Mouse (Mus musculus) cerebellum, adult 2 months (tissue): ENCODE results near the gene Tfdp1. TPM values are rescaled to one million over a fixed set of nuclear protein-coding genes. Genes with fewer than 3 reads are reported as not detected.
A peak's percentile ranks its signal among the peaks of the same experiment; 100 is the strongest.

Experiments
- DNase-seq, 2 experiments: peaks; one replicate each; pipeline ENCODE4 v3.0.0; 2021
- H3K27ac ChIP-seq: fragments of 200-500 bp; 2 replicates; pipeline ENCODE4 v1.5.1; 2012; ENCODE audit warnings: low read length, control low read depth, inconsistent platforms; ENCODE audit not compliant: insufficient read depth
- H3K27me3 ChIP-seq: fragments of 200-500 bp; 2 replicates; pipeline ENCODE4 v1.6.1; 2012; ENCODE audit warnings: inconsistent platforms, mild to moderate bottlenecking, low read length, moderate library complexity; ENCODE audit not compliant: control insufficient read depth, insufficient read depth
- H3K4me1 ChIP-seq: fragments of 200-500 bp; 2 replicates; pipeline ENCODE4 v1.6.1; 2011; ENCODE audit warnings: low read length; ENCODE audit not compliant: control insufficient read depth, insufficient read depth
- H3K4me3 ChIP-seq: fragments of 200-500 bp; replicated peaks from 2 replicates; pipeline ENCODE3; 2011; ENCODE audit warnings: mild to moderate bottlenecking, low read depth, low read length, control low read depth; ENCODE audit not compliant: insufficient read depth
- CTCF ChIP-seq: fragments of 200-500 bp; IDR thresholded peaks from 2 replicates; pipeline ENCODE4 v1.5.1; 2011; ENCODE audit warnings: low read depth, mild to moderate bottlenecking, control low read depth, low read length, moderate library complexity, borderline replicate concordance; ENCODE audit not compliant: insufficient read depth
- POLR2A ChIP-seq: fragments of 200-500 bp; IDR thresholded peaks from 2 replicates; pipeline ENCODE4 v1.6.1; 2011; ENCODE audit warnings: low read length, control low read depth, borderline replicate concordance; ENCODE audit not compliant: insufficient read depth
- WGBS: fragments of 180-500 bp; shearing (Covaris S2); methylation state at CpG from one replicate; pipeline ENCODE4 v1.1.7; 2018; 5-methylcytosine and 5-hydroxymethylcytosine counted together
- polyA plus RNA-seq: library from polyadenylated mRNA; depleted of rRNA; stranded (reverse); fragments of >200 nt; gene quantifications from 2 replicates; pipeline ENCODE4 v1.2.3, GENCODE M21; 2012; rRNA removed

The Tfdp1 gene
- 72.1 and 74.7 TPM in 2 replicates for polyA plus RNA-seq

DNA sequence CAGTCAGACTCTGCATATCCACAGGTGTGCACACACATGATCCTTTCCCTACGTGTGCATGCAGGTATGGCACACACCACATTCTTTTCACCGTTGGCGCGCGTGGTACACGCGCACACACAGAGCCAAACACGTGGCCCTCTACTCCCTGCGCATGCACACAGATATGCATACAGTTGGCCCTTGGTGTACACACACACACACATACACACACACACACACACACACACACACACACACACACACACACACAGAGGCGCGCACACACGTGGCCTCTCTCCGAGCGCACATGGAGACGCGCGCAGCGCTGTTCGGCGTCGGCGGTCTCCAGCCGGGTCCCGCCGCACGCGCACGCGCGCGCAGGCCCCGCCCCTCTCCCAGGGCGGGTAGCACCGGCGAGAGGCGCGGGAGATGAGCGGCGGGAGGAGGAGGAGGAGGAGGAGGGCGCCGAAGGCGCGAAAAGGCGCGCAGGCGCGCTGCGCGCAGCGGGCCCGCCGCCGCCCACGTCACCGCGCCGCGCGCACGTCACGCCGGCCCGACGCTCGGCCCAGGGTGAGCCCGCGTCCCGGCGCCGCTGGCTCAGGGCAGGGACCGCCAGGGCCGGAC lies at the start of gene Tfdp1:
Tfdp1 (plus strand) TSS at position 497 of the 606 bp plus-strand sequence.
- Histone ChIP-seq H3K27ac (0 out of 2 replicates have a peak within 1 kb of the TSS, but pooled peaks have one; percentile 24), H3K27me3 (no peaks in the 10 kb centered on the region), H3K4me3 (peak within 1 kb of the TSS; percentile 74), H3K4me1 (peaks cover 12% of the 10 kb centered on the region)
- peak; percentile 84 to 88 for DNase-seq
- TF ChIP-seq CTCF (no peak), POLR2A (peak; percentile 31; the same call in 1 of the 2 replicates)
- under 1% methylated on average over 68 of the region's 72 CpGs for WGBS

DNA sequence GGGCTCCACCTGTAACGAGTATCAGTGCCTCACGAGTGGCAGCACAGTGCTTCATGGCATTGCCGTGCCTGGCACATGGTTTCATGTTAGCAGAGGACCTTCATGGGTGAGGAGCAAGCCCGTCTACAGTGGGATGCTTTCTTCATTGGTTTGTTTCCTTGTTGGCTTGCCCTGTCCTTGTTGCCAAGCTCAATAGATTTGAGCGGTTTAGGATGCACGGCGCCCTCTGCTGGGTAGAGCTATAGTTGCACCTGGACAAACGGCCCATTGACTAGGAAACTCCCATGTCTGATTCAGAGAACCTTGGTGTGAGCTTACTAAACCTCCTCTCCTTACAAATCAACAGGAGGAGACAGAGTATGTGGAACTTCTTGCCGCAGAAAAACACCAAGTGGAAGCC lies 46.2 kb upstream of the Tfdp1 start:
- 27% methylated on average over 9 of the region's 9 CpGs for WGBS
- DNase-seq: peak; percentile 65 to 79
- H3K27ac ChIP-seq: no peak overlapping the region
- H3K4me3 ChIP-seq: no peak overlapping the region
- no peaks in the 10 kb centered on the region for H3K4me1 ChIP-seq
- H3K27me3 ChIP-seq: no peaks in the 10 kb centered on the region
- peak; percentile 78 for TF ChIP-seq CTCF
- TF ChIP-seq POLR2A: no peak

DNA sequence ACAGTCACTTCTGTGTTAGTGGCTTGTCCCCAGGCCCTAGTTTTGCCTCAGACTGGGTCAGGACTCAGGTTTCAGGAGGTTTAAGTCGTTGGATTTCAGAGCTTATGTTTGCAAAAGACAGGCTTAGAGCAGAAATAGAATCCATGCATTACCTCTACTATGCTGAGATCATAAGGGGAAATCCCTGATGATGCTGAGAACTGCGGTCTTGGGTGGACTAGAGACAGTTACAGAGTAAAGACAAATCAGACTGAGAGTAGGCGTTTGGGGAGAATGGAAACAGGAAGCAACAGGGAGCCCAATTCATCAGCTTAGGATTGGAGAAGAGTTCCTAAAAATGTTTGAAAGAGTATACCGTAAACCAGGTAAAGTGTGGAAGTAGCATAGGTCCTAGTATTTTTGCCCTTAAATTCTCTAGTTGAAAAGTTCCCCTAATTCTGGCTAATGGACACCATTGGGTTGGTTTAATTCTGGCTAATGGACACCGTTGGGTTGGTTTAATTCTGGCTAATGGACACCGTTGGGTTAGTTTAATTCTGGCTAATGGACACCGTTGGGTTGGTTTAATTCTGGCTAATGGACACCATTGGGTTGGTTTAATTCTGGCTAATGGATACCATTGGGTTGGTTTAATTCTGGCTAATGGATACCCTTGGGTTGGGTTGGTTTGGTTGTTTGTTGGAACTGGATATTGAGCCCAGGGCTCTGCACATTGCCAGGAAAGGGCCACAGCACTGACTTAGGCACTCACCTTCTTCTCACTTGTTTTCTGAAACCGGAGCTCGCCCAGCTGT lies 44.7 kb upstream of the Tfdp1 start:
- WGBS: 96% methylated on average over 9 of the region's 9 CpGs

DNA sequence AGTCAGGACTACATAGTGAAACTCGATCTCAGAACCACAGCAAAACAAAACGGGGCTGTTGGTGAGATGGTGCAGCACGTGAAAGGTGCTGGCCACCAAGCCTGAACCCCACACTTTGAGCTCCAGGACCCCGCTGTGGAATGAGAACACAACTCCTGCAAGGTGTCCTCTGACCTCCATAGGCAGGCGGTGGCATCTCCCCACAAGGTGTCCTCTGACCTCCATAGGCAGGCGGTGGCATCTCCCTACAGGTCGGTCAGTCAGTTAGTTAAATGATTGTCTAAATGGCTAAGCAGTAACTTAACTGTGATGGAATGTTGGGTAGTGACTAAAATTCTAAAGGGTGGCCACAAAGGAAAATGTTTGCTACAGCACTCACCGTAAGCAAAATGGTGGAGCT lies 39.0 kb upstream of the Tfdp1 start:
- WGBS: 98% methylated on average over 8 of the region's 8 CpGs
- H3K27me3 ChIP-seq: no peaks in the 10 kb centered on the region
- no peak overlapping the region for H3K27ac ChIP-seq
- TF ChIP-seq CTCF (no peak), POLR2A (no peak)
- H3K4me1 ChIP-seq: no peaks in the 10 kb centered on the region
- H3K4me3 ChIP-seq: no peak overlapping the region
- no peak for DNase-seq

More for the DNA sequence above, 44.7 kb upstream of the Tfdp1 start:
- Histone ChIP-seq H3K4me1 (no peaks in the 10 kb centered on the region), H3K4me3 (no peak overlapping the region), H3K27ac (no peak overlapping the region), H3K27me3 (no peaks in the 10 kb centered on the region)
- no peak for DNase-seq
- TF ChIP-seq POLR2A (no peak), CTCF (no peak)

DNA sequence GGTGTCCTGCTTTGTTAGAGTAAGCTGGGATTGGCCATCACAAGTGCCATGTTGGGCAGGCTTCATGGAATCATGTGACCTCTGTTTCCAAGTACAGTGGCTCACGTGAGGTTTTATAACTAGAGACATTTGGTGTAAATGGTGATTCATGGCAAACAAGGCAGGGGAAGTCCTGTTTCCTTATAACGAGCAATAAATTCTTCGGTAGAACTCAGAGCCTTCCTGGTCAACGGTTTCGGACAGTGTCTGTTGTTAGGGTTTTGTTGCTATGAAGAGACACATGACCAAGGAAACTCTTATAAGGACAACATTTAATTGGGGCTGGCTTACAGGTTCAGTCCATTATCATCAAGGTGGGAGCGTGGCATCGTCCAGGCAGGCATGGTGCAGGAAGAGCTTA lies 37.5 kb upstream of the Tfdp1 start:
- Histone ChIP-seq H3K4me1 (no peaks in the 10 kb centered on the region), H3K27ac (no peak overlapping the region), H3K27me3 (no peaks in the 10 kb centered on the region), H3K4me3 (no peak overlapping the region)
- DNase-seq: no peak
- 95% methylated on average over 7 of the region's 7 CpGs for WGBS
- TF ChIP-seq CTCF (no peak), POLR2A (no peak)

DNA sequence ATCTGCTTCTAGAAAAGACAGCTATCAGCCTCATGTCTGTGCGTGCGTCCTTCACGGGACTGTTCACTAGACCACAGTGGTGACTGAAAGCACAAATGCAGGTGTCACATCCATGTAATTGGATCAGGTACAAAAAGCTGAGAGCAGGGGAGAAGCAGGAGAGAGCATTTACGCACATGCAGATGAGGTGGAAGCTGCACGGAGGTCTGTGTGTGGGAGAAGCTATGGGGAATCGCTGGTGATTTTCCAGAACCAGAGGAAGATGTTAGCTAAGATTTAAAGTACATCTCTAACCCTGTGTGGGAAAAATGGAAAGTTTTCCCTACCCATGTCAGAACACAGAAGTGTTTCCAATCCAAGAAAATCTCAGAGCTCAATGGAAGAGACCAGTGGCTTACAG lies 33.1 kb upstream of the Tfdp1 start:
- TF ChIP-seq POLR2A: no peak
- no peak for TF ChIP-seq CTCF
- WGBS: 91% methylated on average over 6 of the region's 6 CpGs
- no peaks in the 10 kb centered on the region for H3K27me3 ChIP-seq
- no peaks in the 10 kb centered on the region for H3K4me1 ChIP-seq
- H3K4me3 ChIP-seq: no peak overlapping the region
- DNase-seq: no peak
- H3K27ac ChIP-seq: no peak overlapping the region

DNA sequence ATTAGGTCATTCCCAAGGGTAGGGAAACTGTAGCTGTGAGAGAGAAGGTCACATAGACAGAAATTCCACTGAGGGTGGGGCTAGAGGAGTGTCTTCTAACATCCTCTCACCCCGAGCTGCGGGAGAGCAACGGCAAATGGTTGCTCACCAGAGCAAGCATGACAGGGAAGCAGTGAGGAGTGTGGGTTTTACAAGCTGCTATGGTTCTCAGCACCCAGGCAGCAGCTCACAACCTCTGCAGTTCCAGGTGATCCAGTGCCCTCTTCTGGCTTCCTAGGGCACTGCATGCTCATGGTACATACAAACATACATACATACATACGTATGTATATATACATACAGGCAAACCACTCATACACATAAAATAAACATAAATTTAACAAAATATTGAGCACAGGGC lies 32.7 kb upstream of the Tfdp1 start:
- WGBS: 95% methylated on average over 4 of the region's 4 CpGs
- Histone ChIP-seq H3K4me3 (no peak overlapping the region), H3K27ac (no peak overlapping the region), H3K4me1 (no peaks in the 10 kb centered on the region), H3K27me3 (no peaks in the 10 kb centered on the region)
- TF ChIP-seq CTCF: no peak
- TF ChIP-seq POLR2A: no peak
- DNase-seq: no peak

DNA sequence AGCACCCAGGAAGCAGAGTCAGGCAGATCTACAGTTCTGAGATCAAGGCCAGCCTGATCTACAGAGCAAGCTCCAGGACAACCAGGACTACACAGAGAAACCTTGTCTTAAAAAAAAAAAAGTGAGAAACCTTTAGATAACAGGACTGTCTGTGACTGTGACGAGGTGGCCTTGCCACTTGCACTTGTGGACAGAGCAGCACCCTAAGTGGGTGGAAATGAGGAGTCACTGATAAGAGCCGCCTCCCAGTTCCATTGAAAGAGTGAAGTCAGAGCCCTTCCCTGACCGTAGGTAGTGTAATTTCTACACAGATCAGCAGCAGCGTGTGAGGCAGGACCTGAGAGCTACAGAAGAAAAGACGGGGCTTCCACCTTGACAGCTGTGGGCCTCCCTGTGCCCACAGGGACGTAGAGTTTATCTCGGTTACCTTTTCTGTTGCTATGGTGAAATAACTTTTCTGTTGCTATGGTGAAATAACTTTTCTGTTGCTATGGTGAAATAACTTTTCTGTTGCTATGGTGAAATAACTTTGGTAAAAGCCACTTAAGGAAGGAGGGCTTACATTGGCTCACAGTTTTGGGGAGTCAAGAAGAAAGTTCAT lies 32.1 kb upstream of the Tfdp1 start:
- no peak for DNase-seq
- TF ChIP-seq POLR2A (no peak), CTCF (no peak)
- 82% methylated on average over 7 of the region's 7 CpGs for WGBS
- Histone ChIP-seq H3K4me1 (no peaks in the 10 kb centered on the region), H3K27me3 (no peaks in the 10 kb centered on the region), H3K27ac (no peak overlapping the region), H3K4me3 (no peak overlapping the region)

DNA sequence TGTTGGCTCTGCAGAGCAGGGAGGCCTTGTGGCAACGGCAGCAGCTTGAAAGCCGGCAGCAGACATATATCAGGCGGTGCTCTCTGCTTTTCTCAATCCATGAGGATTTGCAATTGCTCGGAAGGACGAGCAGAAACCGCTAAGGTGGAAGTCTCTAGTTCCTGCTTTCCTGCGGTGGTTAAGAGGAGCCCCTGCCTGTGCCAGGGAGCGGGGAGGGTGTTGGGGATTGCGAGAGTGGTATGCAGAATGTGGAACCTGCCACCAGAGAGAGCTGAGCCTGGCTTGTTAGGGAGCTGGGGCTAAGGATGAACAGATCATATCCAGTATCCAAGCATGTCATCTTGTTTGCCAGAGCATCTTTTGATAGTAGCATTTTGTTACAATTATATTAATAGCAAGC lies 31.6 kb upstream of the Tfdp1 start:
- H3K4me1 ChIP-seq: no peaks in the 10 kb centered on the region
- H3K27me3 ChIP-seq: no peaks in the 10 kb centered on the region
- DNase-seq: no peak
- no peak overlapping the region for H3K4me3 ChIP-seq
- no peak overlapping the region for H3K27ac ChIP-seq
- 84% methylated on average over 9 of the region's 9 CpGs for WGBS
- no peak for TF ChIP-seq POLR2A
- no peak for TF ChIP-seq CTCF
